Mouse (Mus musculus): ENCODE measurements around the gene Psip1. TPM values are rescaled to one million over a fixed set of nuclear protein-coding genes. Genes with fewer than 3 reads are reported as not detected.
A peak's percentile ranks its signal among the peaks of the same experiment; 100 is the strongest.
"Not testable (repeated sequence)": the region's sequence is repeated elsewhere in the genome, so short reads cannot be mapped to it uniquely, and the experiment has no call there.

Psip1 gene
- polyA plus RNA-seq, 1 experiment from 2014 or later, result 15.7 TPM

DNA sequence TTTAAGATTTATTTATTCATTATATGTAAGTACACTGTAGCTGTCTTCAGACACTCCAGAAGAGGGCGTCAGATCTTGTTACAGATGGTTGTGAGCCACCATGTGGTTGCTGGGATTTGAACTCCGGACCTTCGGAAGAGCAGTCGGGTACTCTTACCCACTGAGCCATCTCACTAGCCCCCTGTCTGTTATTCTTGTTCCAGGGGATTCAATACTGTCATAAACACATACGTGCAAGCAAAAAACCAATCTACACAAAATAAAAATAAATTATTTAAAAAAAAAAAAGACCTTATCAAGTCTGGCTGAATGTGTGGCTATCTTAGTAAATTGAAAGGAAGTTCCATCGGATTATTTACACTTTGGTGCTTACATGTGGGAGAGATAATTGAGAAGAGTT, 29.9 kb upstream of the Psip1 start:
- H3K36me3 ChIP-seq (ENCODE audit: inconsistent target); H3K79me2 ChIP-seq (ENCODE audit: inconsistent target); H3K27ac ChIP-seq; H3K4me3 ChIP-seq (ENCODE audit: inconsistent target): not testable (repeated sequence)
- 97% methylated on average over 3 of the region's 6 CpGs for WGBS (ENCODE audit: missing documents)

- 92% methylated on average over 10 of the region's 10 CpGs for WGBS (ENCODE audit: missing documents)
- no peak overlapping the region for H3K27ac ChIP-seq
- H3K36me3 ChIP-seq (ENCODE audit: inconsistent target), result no peaks in the 10 kb centered on the region
- no peak overlapping the region for H3K4me3 ChIP-seq (ENCODE audit: inconsistent target)
- H3K79me2 ChIP-seq (ENCODE audit: inconsistent target), result no peaks in the 10 kb centered on the region
Observed at GRCm38 (mm10) chr4:83514976-83515669, 28.9 kb upstream of the Psip1 start.

- no peaks in the 10 kb centered on the region for H3K36me3 ChIP-seq (ENCODE audit: inconsistent target)
- WGBS (ENCODE audit: missing documents), result 92% methylated on average over 1 of the region's 1 CpGs
- no peaks in the 10 kb centered on the region for H3K79me2 ChIP-seq (ENCODE audit: inconsistent target)
- no peak overlapping the region for H3K27ac ChIP-seq
- H3K4me3 ChIP-seq (ENCODE audit: inconsistent target), result no peak overlapping the region
Observed at GRCm38 (mm10) chr4:83514183-83514582, 27.9 kb upstream of the Psip1 start.

- H3K4me3 ChIP-seq (ENCODE audit: inconsistent target), result no peak overlapping the region
- no peaks in the 10 kb centered on the region for H3K36me3 ChIP-seq (ENCODE audit: inconsistent target)
- H3K27ac ChIP-seq, result no peak overlapping the region
- no peaks in the 10 kb centered on the region for H3K79me2 ChIP-seq (ENCODE audit: inconsistent target)
- WGBS (ENCODE audit: missing documents), result no CpG with 5 or more reads among the region's 2 CpGs
Observed at GRCm38 (mm10) chr4:83512644-83513043, 26.4 kb upstream of the Psip1 start.

DNA sequence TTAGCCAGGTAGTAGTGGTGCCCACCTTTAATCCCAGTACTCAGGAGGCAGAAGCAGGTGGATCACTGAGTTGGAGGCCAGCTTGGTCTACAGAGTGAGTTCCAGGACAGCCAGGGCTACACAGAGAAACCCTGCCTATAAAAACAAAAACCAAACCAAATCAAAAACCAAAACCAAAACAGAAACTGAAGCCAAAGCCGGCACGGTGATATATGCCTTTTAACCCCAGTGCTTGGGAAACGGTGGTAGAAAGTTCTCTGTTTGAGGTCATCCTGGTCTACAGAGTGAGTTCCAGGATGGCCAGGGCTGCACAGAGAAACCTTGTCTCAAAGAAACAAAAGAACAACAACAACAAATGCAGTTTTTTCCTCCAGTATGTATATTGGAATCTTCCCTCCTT, 26.0 kb upstream of the Psip1 start:
- WGBS (ENCODE audit: missing documents), result 10% methylated on average over 3 of the region's 3 CpGs
- H3K36me3 ChIP-seq (ENCODE audit: inconsistent target), result no peaks in the 10 kb centered on the region
- H3K4me3 ChIP-seq (ENCODE audit: inconsistent target), result no peak overlapping the region
- H3K27ac ChIP-seq, result no peak overlapping the region
- H3K79me2 ChIP-seq (ENCODE audit: inconsistent target), result no peaks in the 10 kb centered on the region

DNA sequence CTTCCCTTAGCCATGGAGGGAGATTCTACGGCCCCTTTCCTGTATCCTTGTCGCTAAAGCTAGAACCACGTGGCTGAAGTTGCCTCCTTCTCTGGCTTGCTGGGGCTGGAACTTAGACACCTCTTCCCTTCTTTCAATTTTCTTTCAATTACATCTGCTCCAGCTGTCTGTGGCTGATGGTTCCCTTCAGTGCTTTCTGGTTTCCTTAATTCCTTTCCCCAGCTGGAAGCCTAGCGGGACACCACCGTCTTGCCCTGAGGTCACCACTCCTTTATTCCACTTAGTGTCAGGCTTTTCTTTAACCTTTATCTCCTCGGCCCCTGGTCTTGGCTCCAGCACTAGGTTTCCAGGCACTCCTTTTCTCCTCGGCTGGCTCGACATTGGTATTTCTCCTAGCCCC, 24.8 kb upstream of the Psip1 start:
- no peak overlapping the region for H3K4me3 ChIP-seq (ENCODE audit: inconsistent target)
- H3K27ac ChIP-seq, result no peak overlapping the region
- 95% methylated on average over 8 of the region's 8 CpGs for WGBS (ENCODE audit: missing documents)
- no peaks in the 10 kb centered on the region for H3K36me3 ChIP-seq (ENCODE audit: inconsistent target)
- H3K79me2 ChIP-seq (ENCODE audit: inconsistent target), result no peaks in the 10 kb centered on the region

DNA sequence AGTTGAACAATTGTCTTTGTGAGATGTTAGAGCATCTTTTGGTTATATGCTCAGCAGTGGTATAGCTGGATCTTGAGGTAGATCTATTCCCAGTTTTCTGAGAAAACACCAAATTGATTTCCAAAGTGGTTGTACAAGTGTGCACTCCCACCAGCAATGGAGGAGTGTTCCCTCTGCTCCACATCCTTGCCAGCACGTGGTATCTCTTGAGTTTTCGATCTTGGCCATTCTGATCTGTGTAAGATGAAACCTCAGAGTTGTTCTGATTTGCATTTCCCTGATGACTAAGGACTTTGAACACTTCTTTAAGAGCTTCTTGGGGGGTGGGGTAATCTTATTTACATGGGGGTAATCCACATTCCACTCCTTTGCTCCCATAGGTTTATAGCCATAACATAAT, 23.3 kb upstream of the Psip1 start:
- WGBS (ENCODE audit: missing documents), result 63% methylated on average over 2 of the region's 2 CpGs
- Histone ChIP-seq H3K4me3 (ENCODE audit: inconsistent target) (no peak overlapping the region), H3K36me3 (ENCODE audit: inconsistent target) (no peaks in the 10 kb centered on the region), H3K27ac (no peak overlapping the region), H3K79me2 (ENCODE audit: inconsistent target) (no peaks in the 10 kb centered on the region)

DNA sequence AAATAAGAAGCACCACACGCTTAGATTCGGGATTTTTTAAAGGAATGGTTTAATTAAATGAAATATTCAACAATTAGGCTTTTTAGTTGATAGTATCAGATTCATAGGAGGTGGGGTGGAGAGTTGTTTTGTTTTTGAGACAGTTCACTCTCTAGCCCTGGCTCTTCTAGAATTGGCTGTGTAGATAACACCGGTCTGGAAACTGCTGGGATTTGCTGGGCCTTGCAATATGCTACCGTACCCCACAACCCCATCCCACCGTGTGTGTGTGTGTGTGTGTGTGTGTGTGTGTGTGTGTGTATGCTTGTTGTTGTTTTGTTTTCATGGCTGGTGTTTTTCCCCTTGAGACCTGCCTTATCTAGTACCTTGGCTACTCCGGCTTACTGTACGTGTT, 14.8 kb upstream of the Psip1 start:
- Histone ChIP-seq H3K27ac (no peak overlapping the region), H3K79me2 (ENCODE audit: inconsistent target) (no peaks in the 10 kb centered on the region), H3K36me3 (ENCODE audit: inconsistent target) (no peaks in the 10 kb centered on the region), H3K4me3 (ENCODE audit: inconsistent target) (no peak overlapping the region)
- 73% methylated on average over 5 of the region's 7 CpGs for WGBS (ENCODE audit: missing documents)

GRCm38 (mm10) chr4:83500154-83501036, 14.1 kb upstream of the Psip1 start:
- H3K79me2 ChIP-seq (ENCODE audit: inconsistent target), result no peaks in the 10 kb centered on the region
- no peak overlapping the region for H3K4me3 ChIP-seq (ENCODE audit: inconsistent target)
- H3K36me3 ChIP-seq (ENCODE audit: inconsistent target), result no peaks in the 10 kb centered on the region
- WGBS (ENCODE audit: missing documents), result 58% methylated on average over 16 of the region's 22 CpGs
- H3K27ac ChIP-seq, result no peak overlapping the region

DNA sequence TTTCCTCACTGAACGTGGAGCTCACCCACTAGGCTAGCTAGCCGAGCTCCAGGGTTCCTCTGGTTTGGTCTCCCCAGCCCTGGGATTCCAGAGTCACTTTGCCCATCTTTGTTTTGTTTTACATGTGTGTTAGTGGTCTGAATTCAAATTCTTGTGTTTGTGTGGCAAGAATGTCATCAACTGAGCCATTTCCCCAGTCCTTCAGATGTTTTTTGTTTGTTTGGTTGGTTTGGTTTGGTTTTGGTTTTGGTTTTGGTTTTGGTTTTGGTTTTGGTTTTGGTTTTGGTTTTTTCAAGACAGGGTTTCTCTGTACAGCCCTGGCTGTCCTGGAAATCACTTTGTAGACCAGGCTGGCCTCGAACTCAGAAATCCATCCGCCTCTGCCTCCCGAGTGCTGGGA, 10.8 kb upstream of the Psip1 start:
- not testable (repeated sequence) for H3K36me3 ChIP-seq (ENCODE audit: inconsistent target); H3K27ac ChIP-seq; H3K4me3 ChIP-seq (ENCODE audit: inconsistent target); H3K79me2 ChIP-seq (ENCODE audit: inconsistent target)
- WGBS (ENCODE audit: missing documents), result 87% methylated on average over 5 of the region's 5 CpGs

DNA sequence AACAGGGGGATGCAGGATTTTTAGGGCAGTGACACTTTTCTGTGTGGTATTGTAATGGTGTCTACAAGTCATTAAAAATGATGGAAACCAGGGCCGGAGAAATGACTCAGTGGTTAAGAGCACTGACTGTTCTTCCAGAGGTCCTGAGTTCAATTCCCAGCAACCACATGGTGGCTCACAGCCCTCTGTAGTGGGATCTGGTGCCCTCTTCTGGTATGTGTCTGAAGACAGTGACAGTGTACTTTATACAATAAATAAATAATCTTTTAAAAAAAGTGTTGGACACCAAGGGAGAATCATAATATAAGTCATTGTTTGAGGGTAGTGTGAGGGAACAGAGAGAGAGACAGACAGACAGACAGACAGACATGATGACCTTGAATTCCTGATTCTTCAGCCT, 6.9 kb upstream of the Psip1 start:
- H3K27ac ChIP-seq, result no peak overlapping the region
- WGBS (ENCODE audit: missing documents), result 83% methylated on average over 1 of the region's 1 CpGs
- H3K36me3 ChIP-seq (ENCODE audit: inconsistent target), result no peaks in the 10 kb centered on the region
- no peaks in the 10 kb centered on the region for H3K79me2 ChIP-seq (ENCODE audit: inconsistent target)
- H3K4me3 ChIP-seq (ENCODE audit: inconsistent target), result no peak overlapping the region

- H3K27ac ChIP-seq, result no peak overlapping the region
- H3K4me3 ChIP-seq (ENCODE audit: inconsistent target), result no peak overlapping the region
- H3K36me3 ChIP-seq (ENCODE audit: inconsistent target), result no peaks in the 10 kb centered on the region
- H3K79me2 ChIP-seq (ENCODE audit: inconsistent target), result no peaks in the 10 kb centered on the region
- 84% methylated on average over 5 of the region's 5 CpGs for WGBS (ENCODE audit: missing documents)
Observed at GRCm38 (mm10) chr4:83489121-83489520, 2.9 kb upstream of the Psip1 start.

GRCm38 (mm10) chr4:83485735-83486116, 533 bp downstream of the Psip1 start:
- Histone ChIP-seq H3K79me2 (ENCODE audit: inconsistent target) (no peaks in the 10 kb centered on the region), H3K4me3 (ENCODE audit: inconsistent target) (peak overlapping the region; percentile 45), H3K27ac (no peak overlapping the region), H3K36me3 (ENCODE audit: inconsistent target) (no peaks in the 10 kb centered on the region)
- under 1% methylated on average over 39 of the region's 40 CpGs for whole genome bisulfite sequencing (ENCODE audit: missing documents)

- H3K27ac ChIP-seq, result no peak overlapping the region
- H3K79me2 ChIP-seq (ENCODE audit: inconsistent target), result no peaks in the 10 kb centered on the region
- H3K36me3 ChIP-seq (ENCODE audit: inconsistent target), result no peaks in the 10 kb centered on the region
- peak overlapping the region; percentile 45 for H3K4me3 ChIP-seq (ENCODE audit: inconsistent target)
- WGBS (ENCODE audit: missing documents), result 40% methylated on average over 12 of the region's 12 CpGs
Observed at GRCm38 (mm10) chr4:83485250-83485649, 1.0 kb downstream of the Psip1 start.

GRCm38 (mm10) chr4:83468208-83468607, 18.1 kb downstream of the Psip1 start:
- Histone ChIP-seq H3K36me3 (ENCODE audit: inconsistent target) (peaks cover 59% of the 10 kb centered on the region), H3K27ac (no peak overlapping the region), H3K4me3 (ENCODE audit: inconsistent target) (no peak overlapping the region), H3K79me2 (ENCODE audit: inconsistent target) (no peaks in the 10 kb centered on the region)
- WGBS (ENCODE audit: missing documents), result 97% methylated on average over 3 of the region's 3 CpGs

Measured in macrophage (primary cell).